Comparison of ENCODE assay signal across 8 mouse cellular contexts in genomic region chr13:24501179-24501905, GRCm38 (mm10).
DNase-seq lines count a peak whose midpoint lies in the region; ATAC-seq and TF ChIP-seq lines count a peak whose summit lies in the region.

No protein-coding gene starts in this region.

- TF ChIP-seq CTCF in E14TG2a.4 (conservative IDR thresholded peaks at IDR 0.05; ENCODE audit: low read length) = no peak
- no peak for TF ChIP-seq CTCF in left cerebral cortex, adult 2 months (IDR thresholded peaks at IDR 0.05)

- H3K27me3 ChIP-seq in forebrain, embryonic 12.5 days = no peaks in the 10 kb centered on the region
- no peaks in the 10 kb centered on the region for H3K27me3 ChIP-seq in forebrain, embryonic 10.5 days (ENCODE audit: poor library complexity, severe bottlenecking)
- 0 out of 2 replicates have a peak, but pooled peaks cover 6% of the 10 kb centered on the region for H3K27me3 ChIP-seq in E14TG2a.4 (ENCODE audit: insufficient read depth, low read length)
- no peaks in the 10 kb centered on the region for H3K27me3 ChIP-seq in hindbrain, embryonic 16.5 days (replicated peaks; ENCODE audit: control insufficient read depth, insufficient read depth, low read length)
- H3K27me3 ChIP-seq in midbrain, embryonic 16.5 days (ENCODE audit: control insufficient read depth, insufficient read depth, low read depth, low read length) = no peaks in the 10 kb centered on the region

- intact Hi-C loops in left cerebral cortex, adult 2 months (cut with DNase I) = no loop called here

- H3K4me2 ChIP-seq in forebrain, embryonic 12.5 days = no peak overlapping the region
- H3K4me2 ChIP-seq in hindbrain, embryonic 16.5 days (ENCODE audit: low read length) = no peak overlapping the region
- peak overlapping the region; percentile 14 for H3K4me2 ChIP-seq in midbrain, embryonic 16.5 days (ENCODE audit: low read length)

- H3K27ac ChIP-seq in forebrain, embryonic 12.5 days = no peak overlapping the region
- H3K27ac ChIP-seq in forebrain, embryonic 10.5 days = no peak overlapping the region
- no peak overlapping the region for H3K27ac ChIP-seq in hindbrain, embryonic 16.5 days (ENCODE audit: low read depth, low read length)
- H3K27ac ChIP-seq in midbrain, embryonic 16.5 days (ENCODE audit: low read length) = no peak overlapping the region
- H3K27ac ChIP-seq in left cerebral cortex, adult 2 months = no peak overlapping the region

- no peak overlapping the region for H3K4me3 ChIP-seq in forebrain, embryonic 12.5 days (replicated peaks)
- H3K4me3 ChIP-seq in forebrain, embryonic 10.5 days = no peak overlapping the region
- H3K4me3 ChIP-seq in E14TG2a.4 (replicated peaks; ENCODE audit: low read length) = 0 out of 2 replicates have a peak overlapping the region, but pooled peaks have one; percentile 23
- H3K4me3 ChIP-seq in hindbrain, embryonic 16.5 days (ENCODE audit: low read length) = no peak overlapping the region
- no peak overlapping the region for H3K4me3 ChIP-seq in midbrain, embryonic 16.5 days (ENCODE audit: low read depth, low read length)
- H3K4me3 ChIP-seq in left cerebral cortex, adult 2 months = no peak overlapping the region

- ATAC-seq in forebrain, embryonic 12.5 days (ENCODE audit: low FRiP score) = peak; percentile 55; the same call in 1 of the 2 replicates
- ATAC-seq in hindbrain, embryonic 16.5 days = peak; percentile 61
- peak; percentile 88 for ATAC-seq in midbrain, embryonic 16.5 days

- WGBS in forebrain, embryonic 12.5 days = 76% methylated on average over 25 of the region's 25 CpGs
- WGBS in forebrain, embryonic 10.5 days = 84% methylated on average over 25 of the region's 25 CpGs
- 68% methylated on average over 25 of the region's 25 CpGs for WGBS in hindbrain, embryonic 16.5 days
- WGBS in midbrain, embryonic 16.5 days = 55% methylated on average over 25 of the region's 25 CpGs

- DNase-seq in forebrain, embryonic 10.5 days (ENCODE audit: extremely low spot score, low spot score) = no peak
- DNase-seq in right cerebral cortex, postnatal 10 days (ENCODE audit: low spot score in 2 of 2) = no peak
- no peak for DNase-seq in urinary bladder, postnatal 36 days (ENCODE audit: low spot score in 2 of 2)
- DNase-seq in left cerebral cortex, adult 2 months (ENCODE audit: extremely low spot score in 1 of 2, low spot score in 2 of 2) = no peak

- H3K9me3 ChIP-seq in forebrain, embryonic 12.5 days = no peaks in the 10 kb centered on the region
- H3K9me3 ChIP-seq in forebrain, embryonic 10.5 days = no peaks in the 10 kb centered on the region
- no peaks in the 10 kb centered on the region for H3K9me3 ChIP-seq in E14TG2a.4 (ENCODE audit: low read length)
- H3K9me3 ChIP-seq in hindbrain, embryonic 16.5 days (ENCODE audit: control insufficient read depth, low read length) = no peaks in the 10 kb centered on the region
- no peaks in the 10 kb centered on the region for H3K9me3 ChIP-seq in midbrain, embryonic 16.5 days (replicated peaks; ENCODE audit: control insufficient read depth, low read length, poor library complexity, severe bottlenecking)

- peaks cover 5% of the 10 kb centered on the region for H3K4me1 ChIP-seq in forebrain, embryonic 12.5 days
- H3K4me1 ChIP-seq in forebrain, embryonic 10.5 days = peaks cover 12% of the 10 kb centered on the region
- peaks cover 10% of the 10 kb centered on the region for H3K4me1 ChIP-seq in E14TG2a.4 (replicated peaks; ENCODE audit: low read depth, low read length)
- no peaks in the 10 kb centered on the region for H3K4me1 ChIP-seq in hindbrain, embryonic 16.5 days (ENCODE audit: control insufficient read depth, insufficient read depth, low read depth, low read length)
- H3K4me1 ChIP-seq in midbrain, embryonic 16.5 days (ENCODE audit: control insufficient read depth, insufficient read depth, low read length) = peaks cover 6% of the 10 kb centered on the region; the same call in 1 of the 2 replicates

- no peak overlapping the region for H3K9ac ChIP-seq in forebrain, embryonic 12.5 days
- no peak overlapping the region for H3K9ac ChIP-seq in hindbrain, embryonic 16.5 days (ENCODE audit: low read depth, low read length)
- no peak overlapping the region for H3K9ac ChIP-seq in midbrain, embryonic 16.5 days (ENCODE audit: low read depth, low read length)

- no peaks in the 10 kb centered on the region for H3K36me3 ChIP-seq in forebrain, embryonic 12.5 days (replicated peaks)
- no peaks in the 10 kb centered on the region for H3K36me3 ChIP-seq in forebrain, embryonic 10.5 days (replicated peaks)
- H3K36me3 ChIP-seq in E14TG2a.4 (ENCODE audit: insufficient read depth, low read length) = no peaks in the 10 kb centered on the region
- H3K36me3 ChIP-seq in hindbrain, embryonic 16.5 days (ENCODE audit: control insufficient read depth, insufficient read depth, low read length) = no peaks in the 10 kb centered on the region
- H3K36me3 ChIP-seq in midbrain, embryonic 16.5 days (ENCODE audit: control insufficient read depth, insufficient read depth, low read length) = no peaks in the 10 kb centered on the region
